10 mouse cellular contexts compared by ENCODE assay signal in the genomic region with DNA sequence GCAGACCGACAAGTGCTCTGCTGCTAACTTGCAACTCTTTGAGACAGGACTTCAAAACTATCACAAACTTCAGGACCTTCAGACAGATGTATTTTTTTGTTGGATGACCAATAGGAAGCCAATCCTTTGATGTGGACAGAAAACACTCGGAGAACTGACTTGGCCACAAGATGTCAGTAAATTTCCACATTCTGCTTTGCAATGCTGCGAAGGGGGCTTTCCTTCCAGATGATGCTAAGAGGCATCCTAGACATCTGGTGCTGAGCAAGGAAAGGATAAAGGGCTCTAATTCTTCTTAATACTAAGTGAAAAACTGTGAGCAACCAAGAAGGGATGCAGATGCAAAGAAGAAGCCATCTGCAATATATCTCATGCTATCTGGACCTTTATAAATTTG. TPM values are rescaled to one million over a fixed set of nuclear protein-coding genes. Genes with fewer than 3 reads are reported as not detected.
DNase-seq lines count a peak whose midpoint lies in the region; ATAC-seq lines count a peak whose summit lies in the region.
"Had no signal": no experiment of that assay in that cellular context is flagged by ENCODE, and none has a peak within 500 bp of the region (broad histone marks: within the 10 kb centered on the region; RNA-seq: fewer than 3 reads in every experiment).

No protein-coding gene starts in this region.

- H3K9me3 ChIP-seq in hindbrain, embryonic 11.5 days (ENCODE audit: control insufficient read depth, low read length) = no peaks in the 10 kb centered on the region
- H3K9me3 ChIP-seq in midbrain, embryonic 14.5 days (ENCODE audit: control insufficient read depth, low read length) = no peaks in the 10 kb centered on the region
- H3K9me3 ChIP-seq: heart, embryonic 15.5 days had no signal

- H3K4me3 ChIP-seq in hindbrain, embryonic 11.5 days (ENCODE audit: low read depth, low read length) = no peak overlapping the region
- H3K4me3 ChIP-seq in midbrain, embryonic 14.5 days (replicated peaks; ENCODE audit: low read depth, low read length) = no peak overlapping the region
- H3K4me3 ChIP-seq: heart, embryonic 15.5 days; myocyte had no signal

- H3K36me3 ChIP-seq in hindbrain, embryonic 11.5 days (ENCODE audit: control insufficient read depth, insufficient read depth, low read length) = no peaks in the 10 kb centered on the region
- H3K36me3 ChIP-seq in midbrain, embryonic 14.5 days (ENCODE audit: control insufficient read depth, insufficient read depth, low read length) = no peaks in the 10 kb centered on the region
- H3K36me3 ChIP-seq: heart, embryonic 15.5 days had no signal

- ATAC-seq in hindbrain, embryonic 11.5 days (ENCODE audit: low FRiP score) = peak; percentile 41; the same call in 1 of the 2 replicates
- peak; percentile 41; the same call in 1 of the 2 replicates for ATAC-seq in midbrain, embryonic 14.5 days (ENCODE audit: low FRiP score, low TSS enrichment)
- no peak for ATAC-seq in inflammation-experienced regulatory T-cells, adult 6 months

- no peak overlapping the region for H3K4me2 ChIP-seq in hindbrain, embryonic 11.5 days (replicated peaks; ENCODE audit: low read depth, low read length)
- H3K4me2 ChIP-seq in midbrain, embryonic 14.5 days (ENCODE audit: low read length) = no peak overlapping the region
- H3K4me2 ChIP-seq: heart, embryonic 15.5 days had no signal

- no peaks in the 10 kb centered on the region for H3K4me1 ChIP-seq in hindbrain, embryonic 11.5 days (replicated peaks; ENCODE audit: control insufficient read depth, insufficient read depth, low read length)
- H3K4me1 ChIP-seq in midbrain, embryonic 14.5 days (ENCODE audit: control insufficient read depth, insufficient read depth, low read length) = no peaks in the 10 kb centered on the region

- H3K27me3 ChIP-seq in hindbrain, embryonic 11.5 days (ENCODE audit: control insufficient read depth, insufficient read depth, low read length) = no peaks in the 10 kb centered on the region
- H3K27me3 ChIP-seq in midbrain, embryonic 14.5 days (ENCODE audit: control insufficient read depth, insufficient read depth, low read length) = no peaks in the 10 kb centered on the region
- H3K27me3 ChIP-seq: heart, embryonic 15.5 days had no signal

- peak; percentile 45 to 54 for DNase-seq in cerebellum, postnatal 10 days
- DNase-seq in cerebellum, adult 11-12 months = no peak
- peak; percentile 11 for DNase-seq in ovary, postnatal 14 days (ENCODE audit: low spot score)
- DNase-seq in ovary, adult 18-20 months (ENCODE audit: low spot score) = no peak
- peak; percentile 61 for DNase-seq in hindbrain, embryonic 11.5 days (ENCODE audit: low spot score)
- peak; percentile 86 for DNase-seq in midbrain, embryonic 14.5 days
- DNase-seq in gastrocnemius, postnatal 4 days (ENCODE audit: low spot score in 2 of 2) = no peak

- WGBS in hindbrain, embryonic 11.5 days = 45% methylated on average over 3 of the region's 3 CpGs
- 44% methylated on average over 3 of the region's 3 CpGs for WGBS in midbrain, embryonic 14.5 days

- no peak overlapping the region for H3K9ac ChIP-seq in hindbrain, embryonic 11.5 days (ENCODE audit: low read depth, low read length)
- no peak overlapping the region for H3K9ac ChIP-seq in midbrain, embryonic 14.5 days (replicated peaks; ENCODE audit: low read length)
- H3K9ac ChIP-seq: heart, embryonic 15.5 days had no signal

- no peak overlapping the region for H3K27ac ChIP-seq in hindbrain, embryonic 11.5 days (ENCODE audit: low read depth, low read length)
- H3K27ac ChIP-seq in midbrain, embryonic 14.5 days (replicated peaks; ENCODE audit: low read depth, low read length) = no peak overlapping the region
- H3K27ac ChIP-seq: heart, embryonic 15.5 days had no signal

RNA-seq across cellular contexts. Expression of a gene that starts 16.2 kb away (rescaled TPM):
- polyA plus RNA-seq in hindbrain, embryonic 11.5 days (2014; fragmentation: Nextera tagmentation; extraction: Ambion mirVana) = 34.5 and 39.7 TPM in 2 replicates
- polyA plus RNA-seq in midbrain, embryonic 14.5 days (2014; fragmentation: Nextera tagmentation; extraction: Ambion mirVana) = 24.6 and 27.9 TPM in 2 replicates
- 10 to 100 TPM; 22.1 to 26.9 TPM for total RNA-seq in gastrocnemius, postnatal 4 days (2021)
- 10 to 100 TPM; 14.2 to 26.6 (median 19.4) TPM for polyA plus RNA-seq in inflammation-experienced regulatory T-cells, adult 6 months (2017; shearing (Covaris generic))

Comparison
In these comparisons a context has a peak if more than half of its experiments do, and no peak if none do; other contexts are left out.
1. DNase-seq: peak in cerebellum, postnatal 10 days (2 of 2), ovary, postnatal 14 days (single experiment), hindbrain, embryonic 11.5 days (single experiment) and midbrain, embryonic 14.5 days (single experiment); none in cerebellum, adult 11-12 months (single experiment), ovary, adult 18-20 months (single experiment) and gastrocnemius, postnatal 4 days (0 of 2).